Mouse (Mus musculus): ENCODE measurements around the gene Slc27a2. TPM values are rescaled to one million over a fixed set of nuclear protein-coding genes. Genes with fewer than 3 reads are reported as not detected.
"Not testable (repeated sequence)": the region's sequence is repeated elsewhere in the genome, so short reads cannot be mapped to it uniquely, and the experiment has no call there.

Slc27a2 gene
- total RNA-seq, 1 experiment = 51.3 TPM

DNA sequence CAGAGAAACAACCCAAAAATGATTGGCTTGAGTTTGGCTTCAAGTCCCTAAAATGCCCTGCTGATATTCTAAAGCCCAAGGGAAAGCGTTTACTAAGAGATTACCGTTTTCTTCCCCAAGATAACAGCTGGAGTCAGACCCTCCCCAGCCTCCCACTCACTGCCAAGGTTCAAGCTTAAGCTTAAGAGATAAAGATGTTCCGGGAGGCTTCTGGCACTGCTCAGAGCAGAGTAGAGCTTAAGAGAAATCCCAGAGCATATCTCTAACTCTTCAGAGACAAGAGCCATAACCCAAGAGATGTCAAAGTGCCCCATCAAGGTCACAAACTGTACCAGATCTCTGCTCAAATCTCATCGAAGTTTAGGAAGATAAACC, 54.5 kb downstream of the Slc27a2 start:
- in situ Hi-C loops (cut with MboI; ENCODE audit: low sequenced_read_pairs in 2 of 2, unreplicated experiment in 2 of 2) = no loop called here
- DNase-seq (ENCODE audit: low read depth, low spot score) = no peak
- no peak overlapping the region for H3K4me3 ChIP-seq (ENCODE audit: insufficient read depth in 1 of 2, low read depth in 1 of 2, low read length in 2 of 2, poor library complexity in 1 of 2, severe bottlenecking in 1 of 2)
- H3K9ac ChIP-seq (ENCODE audit: insufficient read depth, low read depth, low read length, poor library complexity, severe bottlenecking) = no peak overlapping the region
- H3K9me3 ChIP-seq (ENCODE audit: control insufficient read depth, insufficient read depth, low read depth, low read length) = no peaks in the 10 kb centered on the region
- no peaks in the 10 kb centered on the region for H3K36me3 ChIP-seq (ENCODE audit: control insufficient read depth, insufficient read depth, low read length, poor library complexity, severe bottlenecking)
- no peak overlapping the region for H3K27ac ChIP-seq (ENCODE audit: insufficient read depth, low read depth, low read length, poor library complexity, severe bottlenecking)
- no peaks in the 10 kb centered on the region for H3K4me1 ChIP-seq (ENCODE audit: control insufficient read depth in 2 of 2, insufficient read depth in 2 of 2, low read length in 2 of 2, poor library complexity in 1 of 2)
- no peak for TF ChIP-seq HCFC1 (IDR thresholded peaks at IDR 0.05; ENCODE audit: borderline replicate concordance, insufficient read depth, low read length)
- TF ChIP-seq CHD2 (IDR thresholded peaks at IDR 0.05; ENCODE audit: low read depth, low read length) = no peak
- TF ChIP-seq ZC3H11A (IDR thresholded peaks at IDR 0.05; ENCODE audit: borderline replicate concordance, low read depth, low read length) = no peak
- TF ChIP-seq ZNF384 (IDR thresholded peaks at IDR 0.05; ENCODE audit: low read depth, low read length) = no peak
- no peak for TF ChIP-seq MAFK (IDR thresholded peaks at IDR 0.05; ENCODE audit: insufficient read depth, low read depth, low read length)

DNA sequence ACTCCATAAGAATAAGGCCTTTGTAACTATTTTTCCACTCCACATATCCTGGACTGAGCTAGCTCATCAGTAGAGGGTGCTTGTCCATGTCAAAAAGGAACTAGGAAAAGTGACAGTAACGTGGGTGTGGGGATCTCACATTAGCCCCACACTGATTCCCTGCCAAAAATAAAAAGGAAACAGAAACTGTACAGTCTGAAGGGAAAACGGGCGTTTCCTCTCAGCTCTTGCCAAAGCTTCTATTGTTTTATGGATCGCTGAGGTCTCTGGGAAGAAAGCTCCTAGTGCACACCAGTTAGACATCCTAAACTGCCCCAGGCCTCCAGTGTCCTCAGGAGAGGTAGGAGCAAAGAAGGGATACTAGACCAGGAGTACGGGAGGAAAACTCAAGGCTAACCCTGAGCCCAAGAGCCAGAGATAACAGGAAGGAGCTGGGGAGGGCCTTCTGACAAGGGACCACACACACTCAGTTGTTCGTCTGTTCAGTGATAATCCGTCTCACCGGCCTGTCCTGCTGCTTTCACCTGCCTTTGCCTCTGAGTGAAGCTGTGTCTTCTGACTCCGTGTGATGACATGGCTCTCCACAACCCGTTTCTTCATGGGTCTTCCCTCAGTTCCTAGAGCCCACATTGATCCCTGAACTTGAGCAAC, 55.5 kb downstream of the Slc27a2 start:
- TF ChIP-seq ZNF384 (IDR thresholded peaks at IDR 0.05; ENCODE audit: low read depth, low read length) (no peak), HCFC1 (IDR thresholded peaks at IDR 0.05; ENCODE audit: borderline replicate concordance, insufficient read depth, low read length) (no peak)
- Histone ChIP-seq H3K4me1 (ENCODE audit: control insufficient read depth in 2 of 2, insufficient read depth in 2 of 2, low read length in 2 of 2, poor library complexity in 1 of 2) (no peaks in the 10 kb centered on the region), H3K4me3 (ENCODE audit: insufficient read depth in 1 of 2, low read depth in 1 of 2, low read length in 2 of 2, poor library complexity in 1 of 2, severe bottlenecking in 1 of 2) (no peak overlapping the region), H3K36me3 (ENCODE audit: control insufficient read depth, insufficient read depth, low read length, poor library complexity, severe bottlenecking) (no peaks in the 10 kb centered on the region), H3K27ac (ENCODE audit: insufficient read depth, low read depth, low read length, poor library complexity, severe bottlenecking) (no peak overlapping the region), H3K9me3 (ENCODE audit: control insufficient read depth, insufficient read depth, low read depth, low read length) (no peaks in the 10 kb centered on the region), H3K9ac (ENCODE audit: insufficient read depth, low read depth, low read length, poor library complexity, severe bottlenecking) (no peak overlapping the region)
- no peak for DNase-seq (ENCODE audit: low read depth, low spot score)
- in situ Hi-C loops (cut with MboI; ENCODE audit: low sequenced_read_pairs in 2 of 2, unreplicated experiment in 2 of 2) = no loop called here

DNA sequence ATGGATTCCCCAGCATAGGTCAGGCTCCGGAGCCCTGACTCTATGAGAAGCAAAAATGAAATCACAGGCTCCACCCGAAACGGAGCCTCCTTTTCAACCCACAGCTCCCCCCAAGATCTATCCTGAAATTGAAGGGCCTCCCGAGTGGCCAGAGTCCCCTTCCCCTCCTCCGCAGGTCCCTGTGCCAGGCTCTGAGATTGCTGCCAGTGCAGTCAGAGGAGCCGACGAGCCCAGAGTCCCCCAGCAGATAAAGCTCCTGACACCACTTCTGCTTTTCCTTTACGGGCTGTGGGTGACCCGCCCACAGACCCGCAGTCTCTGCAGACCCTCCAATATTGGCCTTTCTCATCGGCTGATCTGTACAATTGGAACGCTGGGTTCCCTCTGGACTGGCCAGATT, 57.4 kb downstream of the Slc27a2 start:
- H3K9ac ChIP-seq (ENCODE audit: insufficient read depth, low read depth, low read length, poor library complexity, severe bottlenecking); H3K9me3 ChIP-seq (ENCODE audit: control insufficient read depth, insufficient read depth, low read depth, low read length); H3K27ac ChIP-seq (ENCODE audit: insufficient read depth, low read depth, low read length, poor library complexity, severe bottlenecking); H3K4me1 ChIP-seq (ENCODE audit: control insufficient read depth in 2 of 2, insufficient read depth in 2 of 2, low read length in 2 of 2, poor library complexity in 1 of 2); H3K36me3 ChIP-seq (ENCODE audit: control insufficient read depth, insufficient read depth, low read length, poor library complexity, severe bottlenecking); DNase-seq (ENCODE audit: low read depth, low spot score); in situ Hi-C loops (cut with MboI; ENCODE audit: low sequenced_read_pairs in 2 of 2, unreplicated experiment in 2 of 2); H3K4me3 ChIP-seq (ENCODE audit: insufficient read depth in 1 of 2, low read depth in 1 of 2, low read length in 2 of 2, poor library complexity in 1 of 2, severe bottlenecking in 1 of 2): not testable (repeated sequence)

DNA sequence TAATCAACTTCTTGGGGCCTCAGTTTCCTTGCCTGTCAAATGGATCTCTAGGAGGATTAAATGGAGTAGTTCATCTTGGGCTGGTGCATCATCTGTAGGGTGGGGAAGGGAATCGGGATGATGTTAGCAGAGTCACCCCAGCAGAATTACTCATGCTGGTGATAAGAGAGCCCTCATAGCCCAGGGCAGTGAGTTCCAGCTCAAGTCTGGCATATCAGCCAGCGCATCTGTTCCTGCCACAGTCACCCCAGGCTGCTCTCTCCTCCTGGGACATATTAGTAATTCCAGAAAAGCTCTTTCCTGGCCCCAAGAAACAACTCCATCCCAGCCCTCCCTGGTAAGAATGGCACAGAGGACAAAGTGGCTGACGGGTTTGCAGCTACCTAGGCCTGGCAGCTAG, 63.1 kb downstream of the Slc27a2 start:
- Histone ChIP-seq H3K4me3 (ENCODE audit: insufficient read depth in 1 of 2, low read depth in 1 of 2, low read length in 2 of 2, poor library complexity in 1 of 2, severe bottlenecking in 1 of 2) (no peak overlapping the region), H3K4me1 (ENCODE audit: control insufficient read depth in 2 of 2, insufficient read depth in 2 of 2, low read length in 2 of 2, poor library complexity in 1 of 2) (peaks cover 3 to 8% of the 10 kb centered on the region in 2 experiments; a peak in 3 of 4 replicates), H3K9ac (ENCODE audit: insufficient read depth, low read depth, low read length, poor library complexity, severe bottlenecking) (no peak overlapping the region), H3K9me3 (ENCODE audit: control insufficient read depth, insufficient read depth, low read depth, low read length) (no peaks in the 10 kb centered on the region), H3K36me3 (ENCODE audit: control insufficient read depth, insufficient read depth, low read length, poor library complexity, severe bottlenecking) (no peaks in the 10 kb centered on the region), H3K27ac (ENCODE audit: insufficient read depth, low read depth, low read length, poor library complexity, severe bottlenecking) (no peak overlapping the region)
- in situ Hi-C loops (cut with MboI; ENCODE audit: low sequenced_read_pairs in 2 of 2, unreplicated experiment in 2 of 2) = no loop called here
- no peak for DNase-seq (ENCODE audit: low read depth, low spot score)
- TF ChIP-seq ZC3H11A (IDR thresholded peaks at IDR 0.05; ENCODE audit: borderline replicate concordance, low read depth, low read length) = no peak

DNA sequence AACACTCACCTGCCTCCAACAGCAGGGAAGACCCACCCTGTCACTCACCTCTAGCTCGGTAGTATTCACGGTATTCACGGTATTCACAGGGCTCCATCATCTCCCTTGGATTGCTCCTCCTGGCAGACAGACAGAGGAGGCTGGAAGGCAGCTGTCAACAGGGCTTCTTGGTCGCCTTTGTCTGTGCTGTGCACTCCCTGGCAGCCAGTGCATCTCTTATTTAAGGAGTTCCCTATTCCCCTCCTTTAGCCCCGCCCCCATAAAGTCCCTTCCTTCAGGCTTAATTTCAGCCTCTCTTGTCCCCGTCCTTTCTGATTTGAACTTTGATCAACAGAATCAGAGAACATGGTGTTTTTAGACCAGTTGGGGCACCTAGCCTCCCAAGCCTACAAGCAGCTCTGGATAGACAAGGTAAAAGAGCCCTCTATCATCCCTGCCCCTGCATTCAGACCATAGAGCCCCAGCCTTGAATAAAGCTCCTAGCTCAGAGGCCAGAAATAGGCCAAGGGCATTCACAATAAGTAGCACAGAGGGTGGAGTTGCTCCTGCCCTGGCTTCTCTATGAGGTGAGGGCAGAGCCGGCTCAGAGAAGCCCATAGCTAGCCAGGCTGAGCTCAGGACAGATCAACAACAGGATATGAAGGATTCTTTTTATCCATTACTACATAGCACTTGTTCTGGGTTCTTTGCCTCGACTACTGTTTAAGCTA, 66.4 kb downstream of the Slc27a2 start:
- Histone ChIP-seq H3K36me3 (ENCODE audit: control insufficient read depth, insufficient read depth, low read length, poor library complexity, severe bottlenecking) (no peaks in the 10 kb centered on the region), H3K4me3 (ENCODE audit: insufficient read depth in 1 of 2, low read depth in 1 of 2, low read length in 2 of 2, poor library complexity in 1 of 2, severe bottlenecking in 1 of 2) (peak overlapping the region in 1 of 2 experiments; percentile 21; a peak in 1 of 4 replicates), H3K4me1 (ENCODE audit: control insufficient read depth in 2 of 2, insufficient read depth in 2 of 2, low read length in 2 of 2, poor library complexity in 1 of 2) (peaks cover 3 to 8% of the 10 kb centered on the region in 2 experiments; a peak in 3 of 4 replicates), H3K27ac (ENCODE audit: insufficient read depth, low read depth, low read length, poor library complexity, severe bottlenecking) (no peak overlapping the region), H3K9ac (ENCODE audit: insufficient read depth, low read depth, low read length, poor library complexity, severe bottlenecking) (no peak overlapping the region), H3K9me3 (ENCODE audit: control insufficient read depth, insufficient read depth, low read depth, low read length) (no peaks in the 10 kb centered on the region)
- DNase-seq (ENCODE audit: low read depth, low spot score) = no peak
- TF ChIP-seq MAFK (IDR thresholded peaks at IDR 0.05; ENCODE audit: insufficient read depth, low read depth, low read length) (no peak), HCFC1 (IDR thresholded peaks at IDR 0.05; ENCODE audit: borderline replicate concordance, insufficient read depth, low read length) (no peak), ZC3H11A (IDR thresholded peaks at IDR 0.05; ENCODE audit: borderline replicate concordance, low read depth, low read length) (no peak), ZNF384 (IDR thresholded peaks at IDR 0.05; ENCODE audit: low read depth, low read length) (no peak), CHD2 (IDR thresholded peaks at IDR 0.05; ENCODE audit: low read depth, low read length) (no peak)
- in situ Hi-C loops (cut with MboI; ENCODE audit: low sequenced_read_pairs in 2 of 2, unreplicated experiment in 2 of 2) = no loop called here

Data from ES-E14 (cell line).